Mouse (Mus musculus) left cerebral cortex, adult 2 months (tissue): Measurements from ENCODE around the gene Nploc4. TPM values are rescaled to one million over a fixed set of nuclear protein-coding genes. Genes with fewer than 3 reads are reported as not detected.

ENCODE experiments used
- DNase-seq, 2 experiments: peaks; one replicate each; pipeline ENCODE4 v3.0.0; 2021 to 2022; ENCODE audit warnings: low spot score in 2 of 2, mixed read lengths in 1 of 2; ENCODE audit errors: extremely low spot score in 1 of 2
- H3K27ac ChIP-seq: fragments of 200-600 bp; 2 replicates; pipeline ENCODE4 v1.8.1; 2022
- H3K4me3 ChIP-seq: fragments of 200-600 bp; 2 replicates; pipeline ENCODE4 v1.8.1; 2022
- CTCF ChIP-seq: fragments of 200-600 bp; IDR thresholded peaks from 2 replicates; pipeline ENCODE4 v1.8.1; 2022; ENCODE audit warnings: antibody characterized with exemption, mild to moderate bottlenecking, moderate library complexity
- intact Hi-C: fragments of 180-260 bp; cut with DNase I; formaldehyde crosslinking; loops from one replicate; pipeline ENCODE4 v1.15.1; 2025
- total RNA-seq, 2 experiments: library from RNA; stranded (reverse); gene quantifications; 2 replicates each; pipeline ENCODE4 v1.2.3; 2021

Nploc4 gene
- total RNA-seq, 2 experiments from 2014 or later: 70.9 to 72.4 TPM

- intact Hi-C loops: no loop called here
- no peak for TF ChIP-seq CTCF
- H3K27ac ChIP-seq: no peak overlapping the region
- H3K4me3 ChIP-seq: no peak overlapping the region
- DNase-seq: no peak
These were observed 39.9 kb downstream of the Nploc4 start for GRCm38 (mm10) chr11:120397602-120398001.

- TF ChIP-seq CTCF: no peak
- Histone ChIP-seq H3K4me3 (no peak overlapping the region), H3K27ac (no peak overlapping the region)
- no peak for DNase-seq
- intact Hi-C loops: no loop called here
These were observed 41.8 kb downstream of the Nploc4 start for GRCm38 (mm10) chr11:120395661-120396060.

- intact Hi-C loops: no loop called here
- no peak overlapping the region for H3K27ac ChIP-seq
- H3K4me3 ChIP-seq: no peak overlapping the region
- TF ChIP-seq CTCF: no peak
- DNase-seq: no peak
These were observed 48.9 kb downstream of the Nploc4 start for GRCm38 (mm10) chr11:120388580-120388979.

- H3K27ac ChIP-seq: peak overlapping the region; percentile 30; the same call in 1 of the 2 replicates
- no peak overlapping the region for H3K4me3 ChIP-seq
- TF ChIP-seq CTCF: no peak
- DNase-seq: no peak
- intact Hi-C loops: no loop called here
These were observed 50.4 kb downstream of the Nploc4 start for GRCm38 (mm10) chr11:120387157-120387556.

- no peak for TF ChIP-seq CTCF
- Histone ChIP-seq H3K4me3 (no peak overlapping the region), H3K27ac (peak overlapping the region; percentile 40)
- intact Hi-C loops: no loop called here
- no peak for DNase-seq
These were observed 50.9 kb downstream of the Nploc4 start for GRCm38 (mm10) chr11:120386632-120387031.

GRCm38 (mm10) chr11:120382509-120382908 is 55.0 kb downstream of the Nploc4 start:
- Histone ChIP-seq H3K4me3 (no peak overlapping the region), H3K27ac (no peak overlapping the region)
- TF ChIP-seq CTCF: no peak
- DNase-seq: peak in 1 of 2 experiments; percentile 32
- intact Hi-C loops: no loop called here

- intact Hi-C loops: no loop called here
- H3K27ac ChIP-seq: no peak overlapping the region
- no peak for TF ChIP-seq CTCF
These were observed 56.4 kb downstream of the Nploc4 start for GRCm38 (mm10) chr11:120381157-120381556.

GRCm38 (mm10) chr11:120380271-120380670 is 57.2 kb downstream of the Nploc4 start:
- no peak for TF ChIP-seq CTCF
- DNase-seq: no peak
- intact Hi-C loops: no loop called here
- Histone ChIP-seq H3K4me3 (no peak overlapping the region), H3K27ac (no peak overlapping the region)

More at GRCm38 (mm10) chr11:120381157-120381556, 56.4 kb downstream of the Nploc4 start:
- H3K4me3 ChIP-seq: no peak overlapping the region
- DNase-seq: no peak

GRCm38 (mm10) chr11:120378611-120379540 is 58.6 kb downstream of the Nploc4 start, which contains the start of gene Faap100:
TSS of gene Faap100 (minus strand) at chr11:120378764.
- Histone ChIP-seq H3K27ac (peak within 1 kb of the TSS; percentile 70), H3K4me3 (peak within 1 kb of the TSS; percentile 73)
- intact Hi-C loops: no loop called here
- DNase-seq: peak; percentile 83 to 85
- peak; percentile 79 for TF ChIP-seq CTCF

GRCm38 (mm10) chr11:120378031-120378610 is 59.4 kb downstream of the Nploc4 start:
- DNase-seq: no peak
- no peak for TF ChIP-seq CTCF
- Histone ChIP-seq H3K4me3 (peak overlapping the region; percentile 73), H3K27ac (peak overlapping the region; percentile 70)
- intact Hi-C loops: no loop called here

GRCm38 (mm10) chr11:120377337-120377736 is 60.2 kb downstream of the Nploc4 start:
- no peak for TF ChIP-seq CTCF
- no peak overlapping the region for H3K27ac ChIP-seq
- intact Hi-C loops: no loop called here
- no peak overlapping the region for H3K4me3 ChIP-seq
- no peak for DNase-seq
